Mouse (Mus musculus) right cerebral cortex, postnatal 25 days (tissue): ENCODE results near the gene Treml2.
"Not testable (repeated sequence)": the region's sequence is repeated elsewhere in the genome, so short reads cannot be mapped to it uniquely, and the experiment has no call there.

Source experiments
- DNase-seq: peaks from one replicate; pipeline ENCODE4 v3.0.0; 2022

The Treml2 gene

DNA sequence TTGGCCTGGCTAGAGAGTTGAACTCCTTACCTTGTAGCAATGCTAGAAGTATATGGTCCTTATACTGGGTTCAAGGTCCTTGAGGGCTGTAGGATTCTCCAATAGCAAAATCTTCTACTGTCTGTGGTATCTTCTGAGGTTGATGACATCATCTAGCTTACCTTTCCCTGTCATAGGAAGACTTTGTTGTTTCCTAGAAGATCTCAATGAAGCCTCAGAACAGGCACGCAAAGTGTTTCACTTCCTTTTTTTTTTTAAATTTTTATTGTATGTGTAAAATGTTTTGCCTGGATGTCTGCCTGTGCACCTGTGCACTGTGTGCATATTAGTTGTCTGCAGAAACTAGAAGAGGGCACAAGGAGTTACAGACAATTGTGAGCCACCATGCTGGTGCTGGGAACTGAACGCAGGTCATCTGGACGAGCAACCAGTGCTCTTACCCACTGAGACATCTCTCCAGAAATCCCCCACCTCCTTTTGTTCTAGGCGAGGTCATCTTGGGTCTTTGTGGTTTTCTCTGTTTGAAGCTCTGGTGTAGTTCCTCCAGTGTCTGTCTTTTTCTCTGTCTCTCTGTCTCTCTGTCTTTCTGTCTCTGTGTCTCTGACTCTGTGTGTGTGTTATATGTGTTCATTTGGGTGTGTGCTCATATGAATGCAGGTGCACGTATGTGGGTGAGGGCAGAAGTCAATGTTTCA, 5.7 kb upstream of the Treml2 start:
- DNase-seq: no peak

DNA sequence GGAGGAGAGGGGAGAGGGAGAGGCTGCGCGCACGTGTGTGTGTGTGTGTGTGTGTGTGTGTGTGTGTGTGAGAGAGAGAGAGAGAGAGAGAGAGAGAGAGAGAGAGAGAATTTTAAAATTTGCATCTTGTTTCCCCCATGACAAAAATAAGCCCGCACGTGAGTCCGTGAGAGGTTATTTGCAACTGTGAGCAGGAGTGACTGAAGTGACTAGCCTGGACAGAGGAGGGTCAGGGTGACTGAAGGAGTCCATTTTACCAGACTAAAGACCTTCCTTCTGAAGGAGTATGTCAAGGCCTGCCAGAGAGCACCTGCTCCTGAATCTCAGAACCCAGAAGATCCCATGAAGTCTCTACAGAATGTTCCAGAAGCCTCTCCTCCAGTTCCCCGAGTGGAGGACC, 458 bp downstream of the Treml2 start:
- no peak for DNase-seq

GRCm38 (mm10) chr17:48300199-48300598, 901 bp downstream of the Treml2 start:
- DNase-seq: no peak

DNA sequence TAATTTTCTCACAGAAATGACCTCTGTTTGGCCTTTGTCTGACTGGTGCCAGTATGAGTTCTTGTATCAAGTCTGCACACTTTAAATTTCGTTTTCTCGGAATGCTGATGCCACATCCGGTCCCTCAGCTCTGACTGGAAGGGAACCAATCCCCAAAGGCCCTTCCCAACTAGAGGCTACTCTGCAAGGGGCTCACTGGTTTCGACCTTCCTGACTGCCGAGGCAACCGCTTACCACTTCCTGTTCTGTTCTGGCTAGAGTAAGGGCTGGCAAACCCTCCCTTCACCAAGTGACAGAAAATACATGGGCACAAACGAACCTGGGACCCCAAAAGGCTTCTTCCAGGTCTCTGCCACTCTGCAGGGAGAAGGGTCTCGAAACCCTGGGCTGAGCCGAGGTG, 1.6 kb downstream of the Treml2 start:
- no peak for DNase-seq

- no peak for DNase-seq
Observed at GRCm38 (mm10) chr17:48301792-48302191, 2.5 kb downstream of the Treml2 start.

DNA sequence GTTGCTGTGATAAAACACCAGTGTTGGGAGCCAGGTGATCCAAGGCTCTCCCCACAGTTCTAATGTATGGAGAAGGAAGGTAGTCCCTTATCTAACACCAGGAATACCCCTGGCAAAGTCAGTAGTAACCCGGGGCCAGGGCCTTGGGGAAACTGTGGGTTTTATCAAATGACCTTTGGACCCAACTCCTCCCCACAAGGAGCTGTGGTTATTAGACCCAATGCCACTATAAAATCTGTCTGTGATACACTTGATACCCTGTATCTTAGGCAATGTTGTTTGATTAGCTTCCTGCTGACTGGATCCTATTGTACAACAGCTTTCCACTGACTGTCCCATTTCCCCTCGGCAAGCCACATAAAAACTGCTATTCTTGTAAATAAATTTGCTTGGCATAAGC, 12.8 kb downstream of the Treml2 start:
- DNase-seq: no peak

GRCm38 (mm10) chr17:48315905-48316579, 16.7 kb downstream of the Treml2 start, which contains the start of gene B430306N03Rik:
B430306N03Rik (plus strand) TSS chr17:48316141.
- DNase-seq: not testable (repeated sequence)

DNA sequence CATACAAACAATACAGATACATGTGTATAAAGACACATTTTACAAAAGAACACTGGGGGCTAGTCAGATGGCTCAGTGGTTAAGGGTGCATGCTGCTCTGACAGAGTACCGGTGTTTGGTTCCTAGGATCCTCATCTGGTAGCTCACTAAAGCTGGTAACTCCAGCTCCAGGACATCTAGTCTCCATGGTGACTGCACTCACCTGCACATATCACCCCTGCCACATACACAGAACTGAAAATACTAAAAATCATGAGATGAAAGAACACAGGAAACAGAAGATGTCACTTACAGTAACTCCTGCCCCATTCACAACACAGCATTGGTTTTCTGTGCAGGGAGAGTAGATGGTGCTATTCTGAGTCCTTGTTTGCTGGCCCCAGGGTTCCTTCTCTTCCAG, 19.4 kb downstream of the Treml2 start:
- no peak for DNase-seq

DNA sequence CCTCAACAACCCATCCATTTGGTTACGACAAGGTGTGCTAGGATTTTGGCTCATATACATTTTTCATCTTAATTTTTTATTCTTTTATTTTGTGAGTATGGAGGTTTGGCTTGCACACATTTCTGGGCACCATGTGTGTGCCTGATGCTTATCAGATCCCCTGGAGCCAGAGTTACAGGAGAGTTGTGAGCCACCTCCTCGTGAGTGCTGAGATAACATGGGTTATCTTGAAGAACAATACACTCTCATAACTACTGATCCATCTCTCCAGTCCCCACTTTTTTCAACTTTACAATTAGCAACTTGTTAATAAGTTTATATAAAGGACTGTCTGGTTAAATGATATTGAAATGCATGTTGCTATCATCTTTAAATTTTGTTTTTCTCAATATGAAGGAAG, 22.0 kb downstream of the Treml2 start:
- no peak for DNase-seq

- DNase-seq: no peak
Observed at GRCm38 (mm10) chr17:48323236-48323635, 23.9 kb downstream of the Treml2 start.

GRCm38 (mm10) chr17:48324258-48324657, 25.0 kb downstream of the Treml2 start:
- DNase-seq: no peak

DNA sequence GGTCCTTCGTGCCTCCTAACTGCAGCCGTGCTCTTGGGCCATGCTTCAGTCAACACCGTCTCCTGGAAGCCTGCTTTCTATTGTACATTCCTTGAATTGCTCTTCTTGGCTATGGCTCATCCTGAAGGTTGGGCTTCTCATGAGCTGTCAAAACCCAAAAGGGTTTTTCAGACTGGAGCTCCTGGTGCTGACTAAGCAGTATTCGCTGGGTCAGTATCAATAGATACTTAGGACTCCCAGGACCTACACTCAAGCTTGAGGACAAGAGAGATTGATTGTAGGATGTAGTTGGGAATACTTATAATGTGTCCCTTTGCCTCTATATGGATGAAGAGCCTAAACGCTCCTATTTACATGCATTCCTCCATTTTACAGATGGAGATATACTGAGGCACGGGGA, 25.8 kb downstream of the Treml2 start:
- DNase-seq: no peak

- DNase-seq: no peak
Observed at GRCm38 (mm10) chr17:48325638-48326037, 26.3 kb downstream of the Treml2 start.

DNA sequence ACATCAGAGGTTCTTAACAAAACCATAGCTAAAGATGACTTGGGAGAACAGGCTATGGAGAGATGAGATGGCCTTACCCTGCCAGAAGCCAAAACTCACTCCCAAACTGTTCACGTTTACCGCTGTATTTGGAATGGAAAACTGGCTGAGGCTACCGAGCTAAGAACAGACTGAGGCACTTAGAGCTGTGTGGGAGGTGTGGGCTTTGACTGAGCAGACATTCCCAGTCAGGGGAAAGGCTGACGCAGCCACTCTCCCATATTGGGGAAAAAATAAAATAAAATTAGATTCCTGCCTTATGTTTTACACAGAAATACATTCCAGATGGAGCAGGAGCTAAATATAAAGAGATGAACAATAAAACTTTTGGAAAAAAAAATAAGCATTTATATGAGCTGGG, 27.4 kb downstream of the Treml2 start:
- peak; percentile 80 for DNase-seq

DNA sequence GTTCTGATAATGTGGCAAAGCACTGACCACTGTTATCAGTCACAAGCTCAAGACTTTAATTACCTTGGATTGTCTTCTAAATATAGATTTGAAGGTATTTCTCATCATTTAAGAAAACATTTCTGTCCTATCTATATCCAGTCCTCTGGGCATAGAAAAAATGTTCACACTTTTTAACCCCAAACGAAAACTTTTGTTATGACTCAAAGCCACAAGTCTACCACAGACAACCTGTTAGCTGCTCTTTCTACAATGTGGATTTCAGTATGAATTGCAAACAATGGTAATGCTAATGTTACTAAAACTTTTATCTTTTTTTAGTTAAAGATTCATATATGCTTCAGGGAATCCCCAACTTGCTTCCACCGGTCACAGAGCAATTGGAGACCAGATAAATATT, 33.2 kb downstream of the Treml2 start:
- no peak for DNase-seq

DNA sequence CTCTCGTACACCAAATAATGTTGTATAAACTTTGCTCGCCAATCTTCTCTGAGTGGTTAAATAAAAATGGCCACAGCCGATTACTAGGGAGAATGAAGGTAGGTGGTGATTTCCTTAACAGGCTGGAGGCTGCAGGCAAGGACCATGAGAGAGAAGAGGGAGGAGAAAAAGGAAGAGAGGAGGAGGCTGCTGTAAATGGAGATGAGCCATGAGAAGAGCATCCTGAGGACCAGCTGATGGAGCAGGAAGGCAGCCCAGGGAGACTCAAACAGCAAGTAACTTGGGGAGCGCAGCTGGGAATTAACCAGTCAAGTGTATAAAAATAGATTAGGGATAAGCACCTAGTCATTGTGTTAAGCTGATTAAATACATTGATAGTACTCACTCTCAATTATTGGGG, 34.9 kb downstream of the Treml2 start:
- DNase-seq: no peak

- peak; percentile 77 for DNase-seq
Observed at GRCm38 (mm10) chr17:48336857-48337256, 37.6 kb downstream of the Treml2 start.

DNA sequence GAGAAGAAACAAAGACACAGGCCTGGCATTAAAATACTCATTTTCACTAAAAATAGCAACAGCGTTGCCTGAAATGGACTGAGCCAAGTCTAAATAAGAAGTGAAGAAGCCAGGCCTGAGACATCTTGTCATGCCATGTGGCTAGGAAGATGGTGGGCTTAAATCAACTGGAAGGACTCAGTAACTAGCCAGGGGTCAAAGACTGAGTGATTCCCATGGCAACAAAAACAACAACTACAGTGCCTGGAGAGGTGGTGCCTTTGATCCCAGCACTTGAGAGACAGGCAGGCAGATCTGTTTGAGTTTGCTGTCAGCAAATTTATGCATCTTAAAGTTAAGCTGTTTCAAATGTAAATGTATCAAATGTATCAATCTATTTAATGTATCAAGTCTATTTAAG, 41.0 kb downstream of the Treml2 start:
- DNase-seq: no peak

- DNase-seq: no peak
Observed at GRCm38 (mm10) chr17:48341947-48342346, 42.6 kb downstream of the Treml2 start.

DNA sequence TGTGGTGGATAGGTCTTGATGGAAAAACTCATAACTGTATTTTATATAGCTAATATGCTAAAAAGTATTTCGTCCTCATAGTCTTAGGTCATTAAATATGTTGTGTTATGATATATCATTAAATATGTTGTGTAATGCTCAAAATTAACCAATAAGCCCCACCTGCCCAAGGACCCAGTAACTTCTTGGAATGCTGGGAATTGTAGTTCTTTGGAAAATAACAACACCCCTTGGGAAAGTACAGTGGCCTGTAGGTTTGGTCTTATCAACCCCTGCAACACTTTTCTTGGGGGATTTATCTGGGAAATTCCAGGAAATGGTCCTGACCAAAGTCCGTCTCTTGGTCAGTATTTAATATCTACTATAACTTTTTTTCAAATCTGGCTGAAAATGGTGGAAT, 43.8 kb downstream of the Treml2 start:
- no peak for DNase-seq

- no peak for DNase-seq
Observed at GRCm38 (mm10) chr17:48345824-48346223, 46.5 kb downstream of the Treml2 start.

- no peak for DNase-seq
Observed at GRCm38 (mm10) chr17:48346231-48346630, 46.9 kb downstream of the Treml2 start, which contains the start of gene Trem2. Trem2 (plus strand) TSS chr17:48346401.

GRCm38 (mm10) chr17:48346834-48347233, 47.5 kb downstream of the Treml2 start:
- DNase-seq: peak; percentile 47

GRCm38 (mm10) chr17:48347287-48347686, 48.0 kb downstream of the Treml2 start:
- no peak for DNase-seq
